Mouse (Mus musculus): ENCODE measurements at regions not wholly inside any gene's neighbourhood (a gene's known extent, or its start where the extent isn't known, plus 50 kb on each side); places are given as distances from the start of the nearest gene placed in this dataset.

- TF ChIP-seq EP300 (IDR thresholded peaks at IDR 0.05; ENCODE audit: insufficient read depth, low read depth, low read length) (no peak), CTCF (IDR thresholded peaks at IDR 0.05) (no peak)
Measured at GRCm38 (mm10) chr11:63413621-63414020, 284.8 kb downstream of the Pmp22 start.

Measured in heart, adult 2 months (tissue).